8 mouse cellular contexts compared by ENCODE assay signal in genomic region chr1:153750054-153750453, GRCm38 (mm10). TPM values are rescaled to one million over a fixed set of nuclear protein-coding genes. Genes with fewer than 3 reads are reported as not detected.
DNase-seq lines count a peak whose midpoint lies in the region; ATAC-seq and TF ChIP-seq lines count a peak whose summit lies in the region.

No protein-coding gene starts in this region.

- no peak for ATAC-seq in heart, postnatal 0 days (ENCODE audit: insufficient read depth, low read depth)
- ATAC-seq in embryonic facial prominence, embryonic 15.5 days (ENCODE audit: insufficient number of reproducible peaks, low FRiP score, low TSS enrichment, low read depth): no peak
- ATAC-seq in limb, embryonic 12.5 days (ENCODE audit: insufficient number of reproducible peaks, insufficient read depth, low FRiP score, low TSS enrichment, low read depth): no peak
- peak; percentile 24 for ATAC-seq in neural tube, embryonic 13.5 days (ENCODE audit: low read depth)

- H3K4me3 ChIP-seq in heart, postnatal 0 days (ENCODE audit: low read depth, low read length): peak overlapping the region; percentile 53
- peak overlapping the region; percentile 49 for H3K4me3 ChIP-seq in embryonic facial prominence, embryonic 15.5 days (replicated peaks)
- peak overlapping the region; percentile 39 for H3K4me3 ChIP-seq in limb, embryonic 12.5 days (replicated peaks)
- H3K4me3 ChIP-seq in neural tube, embryonic 13.5 days: peak overlapping the region; percentile 50
- H3K4me3 ChIP-seq in layer of hippocampus, adult 2 months: no peak overlapping the region; the same call in 1 of the 2 replicates

- no peak for TF ChIP-seq CTCF in heart, postnatal 0 days (IDR thresholded peaks at IDR 0.05; ENCODE audit: low read depth)
- no peak for TF ChIP-seq CTCF in layer of hippocampus, adult 2 months (conservative IDR thresholded peaks at IDR 0.05)

- 0 out of 2 replicates have a peak, but pooled peaks cover 5% of the 10 kb centered on the region for H3K36me3 ChIP-seq in heart, postnatal 0 days (replicated peaks; ENCODE audit: control insufficient read depth, insufficient read depth, low read length)
- no peaks in the 10 kb centered on the region for H3K36me3 ChIP-seq in embryonic facial prominence, embryonic 15.5 days
- H3K36me3 ChIP-seq in limb, embryonic 12.5 days: 0 out of 2 replicates have a peak, but pooled peaks cover 4% of the 10 kb centered on the region
- peaks cover 16% of the 10 kb centered on the region for H3K36me3 ChIP-seq in neural tube, embryonic 13.5 days

- H3K4me1 ChIP-seq in heart, postnatal 0 days (ENCODE audit: control insufficient read depth, insufficient read depth): peaks cover 39% of the 10 kb centered on the region
- H3K4me1 ChIP-seq in embryonic facial prominence, embryonic 15.5 days: peaks cover 25% of the 10 kb centered on the region
- peaks cover 25% of the 10 kb centered on the region for H3K4me1 ChIP-seq in limb, embryonic 12.5 days (replicated peaks)
- peaks cover 70% of the 10 kb centered on the region for H3K4me1 ChIP-seq in neural tube, embryonic 13.5 days (replicated peaks)

- H3K4me2 ChIP-seq in heart, postnatal 0 days (ENCODE audit: low read depth, low read length): peak overlapping the region; percentile 66
- peak overlapping the region; percentile 52 for H3K4me2 ChIP-seq in embryonic facial prominence, embryonic 15.5 days (replicated peaks)
- peak overlapping the region; percentile 57 for H3K4me2 ChIP-seq in limb, embryonic 12.5 days
- H3K4me2 ChIP-seq in neural tube, embryonic 13.5 days: peak overlapping the region; percentile 67

- H3K9ac ChIP-seq in heart, postnatal 0 days (replicated peaks; ENCODE audit: low read depth, low read length): peak overlapping the region; percentile 64
- H3K9ac ChIP-seq in embryonic facial prominence, embryonic 15.5 days: no peak overlapping the region
- H3K9ac ChIP-seq in limb, embryonic 12.5 days (replicated peaks): peak overlapping the region; percentile 59
- H3K9ac ChIP-seq in neural tube, embryonic 13.5 days: peak overlapping the region; percentile 89

- DNase-seq in heart, postnatal 0 days (ENCODE audit: low spot score): no peak
- DNase-seq in heart, postnatal 25 days (ENCODE audit: low spot score): no peak
- no peak for DNase-seq in urinary bladder, postnatal 25 days (ENCODE audit: low spot score)
- no peak for DNase-seq in layer of hippocampus, adult 2 months (ENCODE audit: low spot score in 2 of 2)
- DNase-seq in lung, postnatal 25 days (ENCODE audit: low spot score): no peak

- no peaks in the 10 kb centered on the region for H3K9me3 ChIP-seq in heart, postnatal 0 days (replicated peaks; ENCODE audit: control insufficient read depth, low read length)
- no peaks in the 10 kb centered on the region for H3K9me3 ChIP-seq in embryonic facial prominence, embryonic 15.5 days (replicated peaks)
- no peaks in the 10 kb centered on the region for H3K9me3 ChIP-seq in limb, embryonic 12.5 days
- no peaks in the 10 kb centered on the region for H3K9me3 ChIP-seq in neural tube, embryonic 13.5 days

- intact Hi-C loops in heart, postnatal 25 days (cut with DNase I): no loop called here

- H3K27ac ChIP-seq in heart, postnatal 0 days (ENCODE audit: low read depth): peak overlapping the region; percentile 94
- no peak overlapping the region for H3K27ac ChIP-seq in embryonic facial prominence, embryonic 15.5 days (replicated peaks)
- H3K27ac ChIP-seq in limb, embryonic 12.5 days: peak overlapping the region; percentile 17; the same call in 1 of the 2 replicates
- peak overlapping the region; percentile 92 for H3K27ac ChIP-seq in neural tube, embryonic 13.5 days (replicated peaks)
- H3K27ac ChIP-seq in layer of hippocampus, adult 2 months: no peak overlapping the region

- H3K27me3 ChIP-seq in heart, postnatal 0 days (ENCODE audit: control insufficient read depth, insufficient read depth, low read length): no peaks in the 10 kb centered on the region
- H3K27me3 ChIP-seq in embryonic facial prominence, embryonic 15.5 days: no peaks in the 10 kb centered on the region
- H3K27me3 ChIP-seq in limb, embryonic 12.5 days: peaks cover 4% of the 10 kb centered on the region; the same call in 1 of the 2 replicates
- no peaks in the 10 kb centered on the region for H3K27me3 ChIP-seq in neural tube, embryonic 13.5 days

- WGBS in heart, postnatal 0 days: 48% methylated on average over 6 of the region's 6 CpGs
- WGBS in embryonic facial prominence, embryonic 15.5 days: 47% methylated on average over 6 of the region's 6 CpGs
- 37% methylated on average over 6 of the region's 6 CpGs for WGBS in limb, embryonic 12.5 days
- 30% methylated on average over 6 of the region's 6 CpGs for WGBS in neural tube, embryonic 13.5 days

- TF ChIP-seq EP300 in heart, postnatal 0 days (IDR thresholded peaks at IDR 0.05; ENCODE audit: low read depth): no peak

RNA-seq across cellular contexts. Expression of gene Rnasel, which starts 0.8 kb away (rescaled TPM):
- total RNA-seq in heart, postnatal 0 days (2014; rRNA removed; ENCODE audit: low replicate concordance): 31.4 and 31.9 TPM in 2 replicates
- polyA plus RNA-seq in heart, postnatal 0 days (2015; fragmentation: Nextera tagmentation; extraction: Ambion mirVana): 17.4 and 22.1 TPM in 2 replicates
- 1 to 10 TPM; 5.8 to 6.1 TPM for total RNA-seq in heart, postnatal 25 days (2021)
- polyA plus RNA-seq in embryonic facial prominence, embryonic 15.5 days (2015; fragmentation: Nextera tagmentation; extraction: Ambion mirVana): 14.3 and 14.8 TPM in 2 replicates
- 10.5 and 11.4 TPM in 2 replicates for polyA plus RNA-seq in limb, embryonic 12.5 days (2016; fragmentation: Nextera tagmentation; extraction: Ambion mirVana)
- 38.8 and 43.6 TPM in 2 replicates for polyA plus RNA-seq in neural tube, embryonic 13.5 days (2015; fragmentation: Nextera tagmentation; extraction: Ambion mirVana)
- 1 to 10 TPM; 6.5 to 6.7 TPM for total RNA-seq in layer of hippocampus, adult 2 months (2021)

RNA-seq across cellular contexts. Expression of gene Rgs16, which starts 9.9 kb away (rescaled TPM):
- 0.89 and 1.8 TPM in 2 replicates for total RNA-seq in heart, postnatal 0 days (2014; rRNA removed; ENCODE audit: low replicate concordance)
- polyA plus RNA-seq in heart, postnatal 0 days (2015; fragmentation: Nextera tagmentation; extraction: Ambion mirVana): 2.2 and 3.0 TPM in 2 replicates
- total RNA-seq in heart, postnatal 25 days (2021): 1 to 10 TPM; 1.4 to 2.4 TPM
- polyA plus RNA-seq in embryonic facial prominence, embryonic 15.5 days (2015; fragmentation: Nextera tagmentation; extraction: Ambion mirVana): 18.5 and 20.6 TPM in 2 replicates
- polyA plus RNA-seq in limb, embryonic 12.5 days (2016; fragmentation: Nextera tagmentation; extraction: Ambion mirVana): 16.8 and 18.7 TPM in 2 replicates
- polyA plus RNA-seq in neural tube, embryonic 13.5 days (2015; fragmentation: Nextera tagmentation; extraction: Ambion mirVana): 22.9 and 28.1 TPM in 2 replicates
- total RNA-seq in layer of hippocampus, adult 2 months (2021): 1 to 10 TPM; 5.5 TPM

Comparison
In these comparisons a context has a peak if more than half of its experiments do, and no peak if none do; other contexts are left out.
1. H3K27ac ChIP-seq: peak in heart, postnatal 0 days (single experiment), limb, embryonic 12.5 days (single experiment) and neural tube, embryonic 13.5 days (single experiment); none in embryonic facial prominence, embryonic 15.5 days (single experiment) and layer of hippocampus, adult 2 months (single experiment).
2. Peak in every context shown above with its lines, with median percentiles within 50 percentile points of each other: H3K4me2 ChIP-seq.